Mouse (Mus musculus): ENCODE measurements at regions not wholly inside any gene's neighbourhood (a gene's known extent, or its start where the extent isn't known, plus 50 kb on each side); places are given as distances from the start of the nearest gene placed in this dataset.

- no peak for DNase-seq (ENCODE audit: extremely low read depth, insufficient read length, low spot score)
Measured at GRCm38 (mm10) chr8:34505102-34505501, 393.6 kb upstream of the Gm10131 start.

- no peak for DNase-seq (ENCODE audit: extremely low read depth, insufficient read length, low spot score)
Measured at GRCm38 (mm10) chr8:34502606-34503162, 391.1 kb upstream of the Gm10131 start.

- DNase-seq (ENCODE audit: extremely low read depth, insufficient read length, low spot score): no peak
Measured at GRCm38 (mm10) chr8:34499196-34499595, 387.7 kb upstream of the Gm10131 start.

GRCm38 (mm10) chr8:34496751-34497150, 385.2 kb upstream of the Gm10131 start:
- DNase-seq (ENCODE audit: extremely low read depth, insufficient read length, low spot score): no peak

GRCm38 (mm10) chr8:34495974-34496373, 384.4 kb upstream of the Gm10131 start:
- DNase-seq (ENCODE audit: extremely low read depth, insufficient read length, low spot score): no peak

GRCm38 (mm10) chr8:34488746-34489400, 377.3 kb upstream of the Gm10131 start:
- DNase-seq (ENCODE audit: extremely low read depth, insufficient read length, low spot score): no peak

- DNase-seq (ENCODE audit: extremely low read depth, insufficient read length, low spot score): no peak
Measured at GRCm38 (mm10) chr8:34486433-34487096, 375.0 kb upstream of the Gm10131 start.

GRCm38 (mm10) chr8:34485905-34486304, 374.4 kb upstream of the Gm10131 start:
- no peak for DNase-seq (ENCODE audit: extremely low read depth, insufficient read length, low spot score)

GRCm38 (mm10) chr8:34485346-34485745, 373.8 kb upstream of the Gm10131 start:
- DNase-seq (ENCODE audit: extremely low read depth, insufficient read length, low spot score): no peak

GRCm38 (mm10) chr8:34484551-34485335, 373.2 kb upstream of the Gm10131 start:
- DNase-seq (ENCODE audit: extremely low read depth, insufficient read length, low spot score): peak; percentile 32

GRCm38 (mm10) chr8:34483212-34483611, 371.7 kb upstream of the Gm10131 start:
- no peak for DNase-seq (ENCODE audit: extremely low read depth, insufficient read length, low spot score)

- no peak for DNase-seq (ENCODE audit: extremely low read depth, insufficient read length, low spot score)
Measured at GRCm38 (mm10) chr8:34482676-34483075, 371.1 kb upstream of the Gm10131 start.

GRCm38 (mm10) chr8:34480496-34480895, 369.0 kb upstream of the Gm10131 start:
- no peak for DNase-seq (ENCODE audit: extremely low read depth, insufficient read length, low spot score)

GRCm38 (mm10) chr8:34478891-34479290, 367.4 kb upstream of the Gm10131 start:
- DNase-seq (ENCODE audit: extremely low read depth, insufficient read length, low spot score): no peak

GRCm38 (mm10) chr8:34478465-34478864, 366.9 kb upstream of the Gm10131 start:
- no peak for DNase-seq (ENCODE audit: extremely low read depth, insufficient read length, low spot score)

GRCm38 (mm10) chr8:34476146-34476820, 364.7 kb upstream of the Gm10131 start:
- DNase-seq (ENCODE audit: extremely low read depth, insufficient read length, low spot score): no peak

- no peak for DNase-seq (ENCODE audit: extremely low read depth, insufficient read length, low spot score)
Measured at GRCm38 (mm10) chr8:34474593-34474992, 363.1 kb upstream of the Gm10131 start.

- DNase-seq (ENCODE audit: extremely low read depth, insufficient read length, low spot score): no peak
Measured at GRCm38 (mm10) chr8:34473769-34474168, 362.2 kb upstream of the Gm10131 start.

- DNase-seq (ENCODE audit: extremely low read depth, insufficient read length, low spot score): no peak
Measured at GRCm38 (mm10) chr8:34473301-34473700, 361.8 kb upstream of the Gm10131 start.

- no peak for DNase-seq (ENCODE audit: extremely low read depth, insufficient read length, low spot score)
Measured at GRCm38 (mm10) chr8:34472846-34473245, 361.3 kb upstream of the Gm10131 start.

GRCm38 (mm10) chr8:34472434-34472833, 360.9 kb upstream of the Gm10131 start:
- no peak for DNase-seq (ENCODE audit: extremely low read depth, insufficient read length, low spot score)

Data from 3134 (cell line).